Mouse (Mus musculus): ENCODE results near the gene Sgpl1. TPM values are rescaled to one million over a fixed set of nuclear protein-coding genes. Genes with fewer than 3 reads are reported as not detected.

Sgpl1 gene
- total RNA-seq, 2 experiments from 2014 or later = 14.8 to 15.1 TPM

- no peak for DNase-seq (ENCODE audit: low spot score)
- intact Hi-C loops (cut with DNase I) = loop anchor here (1.0 kb wide), 2 partner anchors 217 to 273 kb away; no protein-coding TSS in a partner anchor
Measured at GRCm38 (mm10) chr10:61051993-61052613, 95.4 kb downstream of the Sgpl1 start.

Small RNAs within 50 kb of the gene (microRNA-seq; reads per million reads assigned to microRNA genes)
- not detected for gene Gm44308

Other genes with a start within 250 kb of the Sgpl1 start
- gene Pcbd1, start 58.4 kb downstream of the Sgpl1 start, total RNA-seq (2021) = 1 to 10 TPM in 1 of 2 experiments, under 1 TPM in 1; 0.78 to 1.4 TPM
- gene Tbata, start 24.3 kb upstream of the Sgpl1 start, total RNA-seq (2021) = not detected
- 1 to 10 TPM; 1.6 to 2.4 TPM for gene Adamts14, start 125.7 kb upstream of the Sgpl1 start, total RNA-seq (2021)
- gene Prf1, start 150.1 kb upstream of the Sgpl1 start, total RNA-seq (2021) = not detected
- gene Pald1, start 235.8 kb upstream of the Sgpl1 start, total RNA-seq (2021) = 10 to 100 TPM; 16.1 to 21.9 TPM

Measured in heart, postnatal 25 days (tissue).